Mouse (Mus musculus) liver, embryonic 13.5 days (tissue): ENCODE data around the gene Mmp11. TPM values are rescaled to one million over a fixed set of nuclear protein-coding genes. Genes with fewer than 3 reads are reported as not detected.

Experiments
- ATAC-seq: fragments of 200-750 bp; cut with Nextera tagmentation; 2 replicates; pipeline ENCODE4 v1.8.0; 2017; ENCODE audit warnings: low read depth, mild to moderate bottlenecking, moderate number of reproducible peaks, moderate library complexity
- DNase-seq: peaks from one replicate; pipeline ENCODE4 v3.0.0; 2022
- H3K27ac ChIP-seq: fragments of 300-500 bp; sonication (generic); 2 replicates; pipeline ENCODE4 v1.5.1; 2015; ENCODE audit warnings: moderate library complexity, mild to moderate bottlenecking, inconsistent platforms
- H3K27me3 ChIP-seq: fragments of 300-500 bp; sonication (generic); 2 replicates; pipeline ENCODE4 v1.6.1; 2015; ENCODE audit warnings: mild to moderate bottlenecking, inconsistent platforms
- H3K36me3 ChIP-seq: fragments of 300-500 bp; sonication (generic); 2 replicates; pipeline ENCODE4 v1.6.1; 2015; ENCODE audit warnings: mild to moderate bottlenecking, inconsistent platforms
- H3K4me1 ChIP-seq: fragments of 300-500 bp; sonication (generic); replicated peaks from 2 replicates; pipeline ENCODE4 v1.6.1; 2015; ENCODE audit warnings: inconsistent platforms
- H3K4me2 ChIP-seq: fragments of 300-500 bp; sonication (generic); 2 replicates; pipeline ENCODE4 v1.6.1; 2015; ENCODE audit warnings: inconsistent platforms, mild to moderate bottlenecking, moderate library complexity
- H3K4me3 ChIP-seq: fragments of 300-500 bp; sonication (generic); replicated peaks from 2 replicates; pipeline ENCODE4 v1.5.1; 2015; ENCODE audit warnings: mild to moderate bottlenecking, inconsistent platforms
- H3K9ac ChIP-seq: fragments of 300-500 bp; sonication (generic); 2 replicates; pipeline ENCODE4 v1.6.1; 2015; ENCODE audit warnings: mild to moderate bottlenecking, inconsistent platforms
- H3K9me3 ChIP-seq: fragments of 300-500 bp; sonication (generic); replicated peaks from 2 replicates; pipeline ENCODE4 v1.6.1; 2016; ENCODE audit warnings: inconsistent platforms
- WGBS: fragments of 180-500 bp; shearing (Covaris S2); methylation state at CpG from one replicate; pipeline ENCODE4 v1.1.7; 2015; ENCODE audit not compliant: insufficient replicate concordance; 5-methylcytosine and 5-hydroxymethylcytosine counted together
- polyA plus RNA-seq: library from polyadenylated mRNA; unstranded; fragments of >200 nt; fragmentation: Nextera tagmentation; extraction: Ambion mirVana; gene quantifications from 2 replicates; pipeline ENCODE4 v1.2.1, GENCODE M21; 2015

Gene Mmp11
- polyA plus RNA-seq, 1 experiment from 2014 or later, result 4.1 TPM

DNA sequence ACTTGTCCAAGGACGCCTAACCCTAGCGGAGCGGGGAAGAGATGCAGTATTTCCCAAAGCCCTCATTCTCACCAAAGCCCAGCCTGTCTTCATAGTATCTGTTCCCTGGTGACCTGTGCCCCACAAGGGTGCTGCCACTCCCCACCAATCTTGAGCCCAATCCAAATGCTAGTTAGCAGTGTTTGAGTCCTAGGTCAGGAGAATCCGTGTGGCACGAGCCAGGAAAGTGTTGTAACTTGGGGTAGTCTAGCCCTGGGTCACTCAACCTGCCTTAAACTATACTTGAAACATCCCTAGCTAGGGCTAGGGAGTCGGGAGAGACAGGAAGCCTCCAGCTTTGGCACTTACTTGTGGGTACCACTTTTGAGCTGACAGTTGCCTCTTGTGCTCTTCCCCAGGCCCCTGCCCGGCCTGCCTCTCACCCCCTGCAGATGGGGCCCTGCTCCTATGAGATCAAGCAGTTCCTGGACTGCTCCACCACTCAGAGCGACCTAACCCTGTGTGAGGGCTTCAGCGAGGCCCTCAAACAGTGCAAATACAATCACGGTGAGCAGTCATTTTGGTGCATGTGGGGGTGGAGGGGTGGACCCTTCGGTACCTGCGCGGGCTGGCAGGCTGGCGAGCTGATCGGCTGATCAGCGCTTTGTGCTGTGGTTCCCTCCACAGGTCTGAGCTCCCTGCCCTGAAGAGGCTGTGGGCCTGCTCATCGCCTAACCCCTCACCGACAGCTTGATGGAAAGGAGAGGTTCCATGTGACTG lies 792 bp upstream of the Mmp11 start:
- no peaks in the 10 kb centered on the region for H3K9me3 ChIP-seq
- peak overlapping the region; percentile 94 for H3K4me2 ChIP-seq
- peaks cover 74% of the 10 kb centered on the region for H3K4me1 ChIP-seq
- peak overlapping the region; percentile 88 for H3K9ac ChIP-seq
- H3K27me3 ChIP-seq, result peaks cover 25% of the 10 kb centered on the region
- 62% methylated on average over 18 of the region's 18 CpGs for WGBS
- no peak for DNase-seq
- H3K36me3 ChIP-seq, result peaks cover 16% of the 10 kb centered on the region
- peak overlapping the region; percentile 95 for H3K27ac ChIP-seq
- ATAC-seq, result no peak
- peak overlapping the region; percentile 80 for H3K4me3 ChIP-seq

DNA sequence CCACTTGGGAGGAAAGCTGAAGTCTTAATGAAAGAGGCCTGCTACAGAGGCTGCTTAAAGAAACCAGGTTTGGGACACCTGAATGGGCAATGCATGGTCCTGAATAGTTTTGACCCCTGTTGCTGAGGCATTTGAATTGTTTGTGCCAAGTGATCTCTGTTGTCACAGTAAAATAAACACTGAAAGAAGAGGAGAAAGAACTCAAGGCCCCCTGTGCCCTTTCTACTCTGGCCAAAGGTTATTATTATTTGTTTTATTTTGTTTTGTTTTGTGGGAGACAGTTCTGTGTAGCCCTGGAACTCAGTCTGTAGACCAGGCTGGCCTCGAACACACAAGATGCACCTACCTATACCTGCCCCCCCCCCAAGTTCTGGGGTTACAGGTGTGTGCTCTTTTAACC lies 1.3 kb downstream of the Mmp11 start:
- Histone ChIP-seq H3K36me3 (peaks cover 16% of the 10 kb centered on the region), H3K4me3 (peak overlapping the region; percentile 80; the same call in 1 of the 2 replicates), H3K27ac (peak overlapping the region; percentile 51), H3K9me3 (no peaks in the 10 kb centered on the region), H3K4me1 (peaks cover 76% of the 10 kb centered on the region), H3K27me3 (peaks cover 44% of the 10 kb centered on the region), H3K4me2 (peak overlapping the region; percentile 94), H3K9ac (0 out of 2 replicates have a peak overlapping the region, but pooled peaks have one; percentile 88)
- DNase-seq, result no peak
- ATAC-seq, result no peak
- 44% methylated on average over 1 of the region's 1 CpGs for WGBS

DNA sequence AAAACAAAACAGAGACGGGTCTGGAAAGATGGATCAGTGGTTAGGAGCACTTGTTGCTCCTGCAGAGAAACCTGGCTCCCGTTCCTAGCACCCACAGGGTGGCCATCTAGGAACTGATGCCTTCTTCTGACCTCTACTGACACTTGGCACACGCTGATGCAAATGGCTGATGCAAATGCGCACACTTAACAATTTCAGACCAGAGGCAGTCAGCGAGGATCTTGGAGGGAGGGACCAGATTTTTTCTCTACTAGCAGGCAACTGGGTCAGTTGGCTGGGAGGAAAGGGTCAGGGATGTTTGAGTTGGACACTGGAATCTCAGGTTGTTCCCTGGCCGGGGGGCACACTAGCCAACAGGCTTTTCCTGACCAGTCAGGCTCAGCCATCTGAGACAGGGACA lies 3.4 kb downstream of the Mmp11 start, which contains the start of gene Chchd10:
Gene Chchd10 (plus strand): TSS at position 240 of the 400 bp plus-strand sequence.
- H3K27ac ChIP-seq, result no peak within 1 kb of the TSS
- H3K27me3 ChIP-seq, result peaks cover 65% of the 10 kb centered on the region
- no peak for ATAC-seq
- H3K9ac ChIP-seq, result peak within 1 kb of the TSS; percentile 64
- WGBS, result 36% methylated on average over 6 of the region's 6 CpGs
- DNase-seq, result no peak
- peak within 1 kb of the TSS; percentile 57 for H3K4me3 ChIP-seq
- peaks cover 11% of the 10 kb centered on the region for H3K36me3 ChIP-seq
- peak within 1 kb of the TSS; percentile 79 for H3K4me2 ChIP-seq
- H3K4me1 ChIP-seq, result peaks cover 59% of the 10 kb centered on the region
- H3K9me3 ChIP-seq, result no peaks in the 10 kb centered on the region

- 3% methylated on average over 44 of the region's 44 CpGs for WGBS
Observed at GRCm38 (mm10) chr10:75932081-75932678, 4.1 kb downstream of the Mmp11 start.

GRCm38 (mm10) chr10:75931311-75931710 lies 5.0 kb downstream of the Mmp11 start:
- DNase-seq (no peak), ATAC-seq (no peak)
- Histone ChIP-seq H3K4me1 (peaks cover 43% of the 10 kb centered on the region), H3K36me3 (no peaks in the 10 kb centered on the region), H3K9ac (peak overlapping the region; percentile 64; the same call in 1 of the 2 replicates), H3K4me2 (no peak overlapping the region), H3K9me3 (no peaks in the 10 kb centered on the region), H3K27ac (no peak overlapping the region), H3K4me3 (no peak overlapping the region), H3K27me3 (peaks cover 78% of the 10 kb centered on the region)
- WGBS, result 27% methylated on average over 7 of the region's 7 CpGs

More at GRCm38 (mm10) chr10:75932081-75932678, 4.1 kb downstream of the Mmp11 start:
- H3K27ac ChIP-seq, result no peak overlapping the region
- H3K9me3 ChIP-seq, result no peaks in the 10 kb centered on the region
- H3K36me3 ChIP-seq, result peaks cover 4% of the 10 kb centered on the region
- peaks cover 72% of the 10 kb centered on the region for H3K27me3 ChIP-seq
- peak overlapping the region; percentile 79 for H3K4me2 ChIP-seq
- peaks cover 52% of the 10 kb centered on the region for H3K4me1 ChIP-seq
- peak overlapping the region; percentile 64 for H3K9ac ChIP-seq
- peak overlapping the region; percentile 57 for H3K4me3 ChIP-seq
- DNase-seq (no peak), ATAC-seq (peak; percentile 33)

DNA sequence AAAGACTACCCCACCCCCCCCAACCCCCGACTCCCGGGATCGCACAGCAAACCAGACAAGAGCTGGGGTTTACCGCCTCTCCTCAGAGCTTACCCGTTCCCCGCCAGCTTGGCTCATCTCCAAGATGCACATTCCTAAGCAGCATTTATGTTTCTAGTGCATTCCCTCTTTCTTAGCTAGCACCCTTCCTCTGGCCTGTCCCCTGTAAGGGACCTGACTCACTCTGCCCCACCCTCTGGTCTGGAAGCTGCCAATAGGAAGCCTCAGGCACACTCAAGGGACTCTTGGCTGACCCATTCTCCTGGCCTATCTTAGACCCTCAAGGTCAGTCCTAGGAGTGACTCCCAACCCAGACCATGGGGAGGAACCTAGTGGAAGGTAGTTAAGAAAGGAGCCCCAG lies 6.0 kb downstream of the Mmp11 start:
- peaks cover 87% of the 10 kb centered on the region for H3K27me3 ChIP-seq
- DNase-seq (no peak), ATAC-seq (no peak)
- no peaks in the 10 kb centered on the region for H3K36me3 ChIP-seq
- no peaks in the 10 kb centered on the region for H3K9me3 ChIP-seq
- H3K4me1 ChIP-seq, result peaks cover 35% of the 10 kb centered on the region
- no peak overlapping the region for H3K9ac ChIP-seq
- H3K4me2 ChIP-seq, result no peak overlapping the region; the same call in 1 of the 2 replicates
- H3K27ac ChIP-seq, result no peak overlapping the region
- H3K4me3 ChIP-seq, result no peak overlapping the region
- WGBS, result 33% methylated on average over 6 of the region's 6 CpGs

DNA sequence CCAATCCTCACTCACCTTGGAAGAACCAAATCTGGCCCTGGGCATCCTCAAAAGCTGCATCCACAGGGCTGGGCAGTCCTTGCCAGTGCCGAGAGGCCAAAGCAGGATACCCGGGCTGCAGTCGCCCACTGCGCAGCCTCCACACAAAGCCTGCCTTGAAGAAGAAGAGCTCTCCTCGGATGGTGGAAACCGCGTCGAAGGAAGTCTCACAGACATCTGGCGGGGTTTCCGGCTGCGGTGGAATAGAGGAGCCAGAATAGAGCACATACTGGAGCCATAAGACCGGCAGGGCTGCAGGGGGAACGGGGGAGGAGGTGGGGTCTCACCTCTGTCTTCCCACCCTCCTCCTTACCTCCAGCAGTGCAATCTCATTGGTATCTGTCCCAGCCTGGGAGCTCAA lies 9.9 kb downstream of the Mmp11 start:
- Histone ChIP-seq H3K4me3 (no peak overlapping the region), H3K9me3 (no peaks in the 10 kb centered on the region), H3K36me3 (no peaks in the 10 kb centered on the region), H3K4me1 (peaks cover 26% of the 10 kb centered on the region), H3K27ac (no peak overlapping the region), H3K9ac (no peak overlapping the region), H3K27me3 (peaks cover 61% of the 10 kb centered on the region), H3K4me2 (no peak overlapping the region)
- ATAC-seq (no peak), DNase-seq (no peak)
- 43% methylated on average over 13 of the region's 13 CpGs for WGBS

DNA sequence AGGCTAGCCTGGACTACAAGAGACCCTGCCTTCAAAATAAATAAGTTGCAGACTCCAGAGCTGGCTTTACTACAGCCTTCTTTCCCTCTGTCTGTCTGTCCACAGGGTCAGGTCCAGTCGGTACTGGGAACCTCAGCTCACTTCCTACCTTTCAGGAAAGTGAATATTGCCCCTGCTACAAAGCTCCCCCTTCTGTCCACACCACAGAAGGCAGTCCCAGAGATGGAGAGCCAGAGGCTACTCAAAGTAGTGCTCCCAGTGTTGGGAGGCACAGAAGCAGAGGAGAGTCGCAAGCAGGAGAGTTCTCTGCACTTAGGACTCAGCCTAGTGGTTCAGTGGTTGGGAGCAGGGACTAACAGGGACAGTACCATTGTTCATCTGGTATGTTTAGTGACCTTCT lies 12.0 kb downstream of the Mmp11 start:
- H3K9me3 ChIP-seq, result no peaks in the 10 kb centered on the region
- H3K27ac ChIP-seq, result no peak overlapping the region
- no peak overlapping the region for H3K4me3 ChIP-seq
- no peak for ATAC-seq
- WGBS, result 47% methylated on average over 2 of the region's 2 CpGs
- peaks cover 4% of the 10 kb centered on the region; the same call in 1 of the 2 replicates for H3K36me3 ChIP-seq
- H3K9ac ChIP-seq, result no peak overlapping the region
- peaks cover 32% of the 10 kb centered on the region for H3K4me1 ChIP-seq
- H3K4me2 ChIP-seq, result no peak overlapping the region
- no peak for DNase-seq
- H3K27me3 ChIP-seq, result peaks cover 40% of the 10 kb centered on the region

DNA sequence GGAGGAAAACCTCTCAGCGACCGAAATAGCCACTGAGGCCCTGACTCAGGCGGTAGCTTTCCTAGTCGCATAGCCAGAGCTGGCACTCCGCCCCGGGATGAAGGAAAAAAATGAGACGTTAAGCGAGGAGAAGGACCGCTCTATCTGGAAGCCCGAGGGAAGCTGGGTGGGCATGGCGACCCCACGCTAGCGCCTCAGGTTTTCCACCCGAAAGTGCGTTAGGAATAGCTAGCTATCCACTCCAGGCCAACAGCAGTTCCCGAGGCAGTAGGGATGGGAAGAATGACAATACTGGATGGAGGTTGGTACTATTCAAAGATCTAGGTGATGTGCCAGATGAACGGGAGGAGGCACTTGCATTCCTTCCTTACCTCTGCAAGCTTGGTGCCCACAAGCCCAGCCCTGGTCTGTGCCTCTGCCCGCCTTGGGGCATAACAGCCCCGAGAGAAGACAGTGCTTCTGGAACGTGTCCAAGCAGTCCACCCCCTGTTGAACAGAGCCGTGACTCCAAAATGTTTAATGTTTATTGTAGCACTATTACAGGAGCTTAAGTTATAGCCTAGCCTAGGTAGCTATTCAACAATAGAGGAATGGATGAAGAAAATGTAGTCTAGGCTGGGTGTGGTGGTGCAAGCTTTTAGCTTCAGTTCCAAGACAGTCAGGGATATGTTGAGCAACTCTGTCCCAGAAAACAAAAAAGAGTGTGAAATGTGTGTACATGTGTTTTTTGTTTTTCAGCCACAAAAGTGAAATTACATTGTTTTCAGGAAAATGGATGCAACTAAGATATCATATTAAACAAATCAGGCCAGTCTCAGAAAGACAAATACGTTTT lies 14.4 kb downstream of the Mmp11 start:
- 6% methylated on average over 22 of the region's 22 CpGs for WGBS
- DNase-seq, result no peak

DNA sequence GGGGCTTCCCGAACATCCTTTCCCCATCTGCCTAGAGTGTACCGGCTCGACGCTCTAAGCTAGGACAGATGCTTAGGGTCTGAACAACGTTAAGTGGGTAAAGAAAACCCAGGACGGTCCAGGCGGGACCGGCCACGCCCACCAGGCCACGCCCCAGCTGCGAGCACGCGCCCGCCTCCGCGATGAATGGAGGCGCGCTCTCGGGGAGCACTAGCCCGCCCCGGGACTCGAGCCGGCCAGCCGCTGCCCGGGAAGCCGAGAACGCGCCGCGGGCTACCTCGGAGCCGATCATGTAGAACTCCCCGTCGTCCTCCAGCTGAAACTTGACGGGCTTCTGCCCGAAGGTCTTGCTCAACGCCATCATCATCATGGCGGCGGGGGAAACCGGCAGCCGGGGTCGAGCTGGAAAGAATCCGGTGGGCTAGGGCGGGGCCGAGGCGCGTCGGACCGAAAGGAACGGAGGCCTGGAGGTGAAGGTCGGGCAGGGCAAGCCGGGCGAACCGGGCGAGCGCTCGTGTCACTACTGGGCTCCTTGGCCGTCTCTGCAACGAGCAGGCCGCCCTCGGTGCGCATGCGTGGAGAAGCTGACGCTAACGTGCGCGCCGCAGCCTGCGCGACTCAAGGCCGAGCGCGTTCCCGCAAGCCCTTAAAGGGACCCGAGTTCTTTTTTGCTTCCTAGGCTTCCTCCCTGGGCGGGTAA lies 15.1 kb downstream of the Mmp11 start, which contains the start of gene Smarcb1:
Gene Smarcb1 (minus strand): TSS at position 592 of the 700 bp plus-strand sequence.
- Histone ChIP-seq H3K4me2 (peak within 1 kb of the TSS; percentile 97), H3K4me3 (peak within 1 kb of the TSS; percentile 97), H3K27ac (peak within 1 kb of the TSS; percentile 93), H3K4me1 (peaks cover 43% of the 10 kb centered on the region), H3K9ac (peak within 1 kb of the TSS; percentile 94), H3K36me3 (peaks cover 27% of the 10 kb centered on the region), H3K27me3 (peaks cover 10% of the 10 kb centered on the region), H3K9me3 (no peaks in the 10 kb centered on the region)
- DNase-seq, result peak; percentile 91
- ATAC-seq, result peak; percentile 94
- under 1% methylated on average over 76 of the region's 76 CpGs for WGBS

More for the DNA sequence above, 14.4 kb downstream of the Mmp11 start:
- H3K9me3 ChIP-seq, result no peaks in the 10 kb centered on the region
- H3K4me3 ChIP-seq, result peak overlapping the region; percentile 97
- H3K27me3 ChIP-seq, result peaks cover 16% of the 10 kb centered on the region
- peak overlapping the region; percentile 94 for H3K9ac ChIP-seq
- peak overlapping the region; percentile 97 for H3K4me2 ChIP-seq
- ATAC-seq, result peak; percentile 35
- H3K4me1 ChIP-seq, result peaks cover 43% of the 10 kb centered on the region
- H3K36me3 ChIP-seq, result peaks cover 19% of the 10 kb centered on the region
- H3K27ac ChIP-seq, result peak overlapping the region; percentile 93
